Mouse (Mus musculus) ES-Bruce4 (cell line): ENCODE measurements around the gene Rbm25.

Source experiments
- CTCF ChIP-seq: IDR thresholded peaks from one replicate; pipeline ENCODE4 v1.8.1; 2011; ENCODE audit warnings: low read depth, low read length
- POLR2A ChIP-seq: IDR thresholded peaks from one replicate; pipeline ENCODE4 v1.8.1; 2011; ENCODE audit warnings: low read length; ENCODE audit not compliant: insufficient read depth

GRCm38 (mm10) chr12:83708160-83709092 is 77.4 kb downstream of the Rbm25 start:
- TF ChIP-seq POLR2A = no peak
- TF ChIP-seq CTCF = no peak
